Mouse (Mus musculus) thymus, adult 2 months (tissue): ENCODE measurements around the gene Qrich2.

Experiments
- CTCF ChIP-seq: fragments of 200-500 bp; IDR thresholded peaks from 2 replicates; pipeline ENCODE4 v1.5.1; 2012; ENCODE audit warnings: mild to moderate bottlenecking, control low read depth, low read length, moderate library complexity, borderline replicate concordance; ENCODE audit not compliant: control insufficient read depth, poor library complexity, insufficient read depth; ENCODE audit errors: extremely low read depth
- POLR2A ChIP-seq: fragments of 200-500 bp; IDR thresholded peaks from 2 replicates; pipeline ENCODE4 v1.6.1; 2012; ENCODE audit warnings: mild to moderate bottlenecking, low read length, control low read depth, moderate library complexity; ENCODE audit not compliant: control insufficient read depth, poor library complexity, insufficient read depth; ENCODE audit errors: extremely low read depth

GRCm38 (mm10) chr11:116512154-116512553 lies 46.1 kb upstream of the Qrich2 start:
- TF ChIP-seq POLR2A = no peak
- TF ChIP-seq CTCF = no peak
